Mouse (Mus musculus) left cerebral cortex, postnatal 10 days (tissue): Measurements from ENCODE around the gene Asb9. TPM values are rescaled to one million over a fixed set of nuclear protein-coding genes. Genes with fewer than 3 reads are reported as not detected.

Experiments
- DNase-seq, 2 experiments: peaks; one replicate each; pipeline ENCODE4 v3.0.0; 2021 to 2022; ENCODE audit warnings: low spot score in 2 of 2, mixed read lengths in 1 of 2; ENCODE audit errors: extremely low spot score in 1 of 2
- intact Hi-C: fragments of 180-260 bp; cut with DNase I; formaldehyde crosslinking; loops from one replicate; pipeline ENCODE4 v1.15.1; 2025
- total RNA-seq, 2 experiments: library from RNA; stranded (reverse); gene quantifications; 2 replicates each; pipeline ENCODE4 v1.2.3; 2021

Asb9 gene
- not detected for total RNA-seq

- no peak for DNase-seq
- intact Hi-C loops, result no loop called here
These were observed at the start of gene Asb9 for GRCm38 (mm10) chrX:164505709-164506498. Gene Asb9 (plus strand): TSS chrX:164506327.

- intact Hi-C loops, result no loop called here
- DNase-seq, result no peak
These were observed 46.8 kb upstream of the Asb9 start for GRCm38 (mm10) chrX:164459205-164459878.

GRCm38 (mm10) chrX:164502258-164502657 lies 3.9 kb upstream of the Asb9 start:
- DNase-seq, result no peak
- intact Hi-C loops, result no loop called here

- DNase-seq, result no peak
- intact Hi-C loops, result no loop called here
These were observed 941 bp downstream of the Asb9 start for GRCm38 (mm10) chrX:164507068-164507467.

GRCm38 (mm10) chrX:164508728-164509127 lies 2.6 kb downstream of the Asb9 start:
- no peak for DNase-seq
- intact Hi-C loops, result no loop called here

- no peak for DNase-seq
- intact Hi-C loops, result no loop called here
These were observed 16.0 kb downstream of the Asb9 start for GRCm38 (mm10) chrX:164522138-164522537.

- intact Hi-C loops, result no loop called here
- no peak for DNase-seq
These were observed 20.4 kb downstream of the Asb9 start for GRCm38 (mm10) chrX:164526566-164526965.

- peak in 1 of 2 experiments; percentile 34 for DNase-seq
- intact Hi-C loops, result loop anchor here (2.0 to 5.0 kb wide), 2 partner anchors 1606 to 1621 kb away; no protein-coding TSS in a partner anchor
These were observed 35.5 kb downstream of the Asb9 start for GRCm38 (mm10) chrX:164541436-164542317.

GRCm38 (mm10) chrX:164570195-164570594 lies 64.1 kb downstream of the Asb9 start:
- intact Hi-C loops, result no loop called here
- DNase-seq, result no peak

GRCm38 (mm10) chrX:164576967-164577366 lies 70.8 kb downstream of the Asb9 start:
- no peak for DNase-seq
- intact Hi-C loops, result no loop called here

Other genes with a start within 250 kb of the Asb9 start
- under 1 TPM; 0.49 to 0.94 TPM for gene Bmx, start 248.1 kb upstream of the Asb9 start, total RNA-seq
- 1 to 10 TPM; 2.4 to 3.8 TPM for gene Pir, start 237.0 kb upstream of the Asb9 start, total RNA-seq
- gene Vegfd, start 132.9 kb upstream of the Asb9 start, total RNA-seq, result 1 to 10 TPM; 3.3 to 3.6 TPM
- gene Piga, start 86.5 kb upstream of the Asb9 start, total RNA-seq, result 1 to 10 TPM; 5.7 TPM
- 1 to 10 TPM; 2.8 to 3.4 TPM for gene Asb11, start 69.3 kb upstream of the Asb9 start, total RNA-seq